Mouse (Mus musculus): Measurements from ENCODE around the gene Psma6.

DNA sequence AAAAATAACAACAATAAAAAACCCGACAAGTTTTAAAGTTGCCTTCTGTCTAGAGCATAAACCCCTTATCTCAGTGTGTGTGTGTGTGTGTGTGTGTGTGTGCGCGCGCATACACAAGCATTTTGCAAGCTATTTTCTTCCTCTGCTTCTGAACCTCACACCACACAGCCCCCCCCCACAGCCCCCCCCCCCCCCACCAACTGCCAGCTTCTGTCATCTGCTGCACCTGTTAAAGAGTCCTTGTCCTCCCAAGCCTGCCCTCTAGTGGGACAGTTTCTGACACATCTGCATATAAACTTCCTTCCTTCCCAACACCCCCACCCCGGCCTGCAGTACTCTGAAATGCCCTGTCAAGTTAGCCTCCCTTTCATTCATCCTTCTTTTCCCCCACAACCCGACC, 4.5 kb downstream of the Psma6 start:
- TF ChIP-seq CTCF (IDR thresholded peaks at IDR 0.05; ENCODE audit: control insufficient read depth, insufficient read depth, low read length) (peak; percentile 44; the same call in 1 of the 2 replicates), POLR2A (IDR thresholded peaks at IDR 0.05; ENCODE audit: borderline replicate concordance, control insufficient read depth, low read depth, low read length) (no peak)
